Mouse (Mus musculus): Measurements from ENCODE around the gene Sars2.

- no peak for TF ChIP-seq CTCF (IDR thresholded peaks at IDR 0.05; ENCODE audit: low read depth)
- TF ChIP-seq EP300 (optimal IDR thresholded peaks at IDR 0.05) = no peak
Measured at GRCm38 (mm10) chr7:28739829-28740228, 2.0 kb upstream of the Sars2 start.
